Mouse (Mus musculus) liver, embryonic 16.5 days (tissue): ENCODE results near the gene Cacna1a. TPM values are rescaled to one million over a fixed set of nuclear protein-coding genes. Genes with fewer than 3 reads are reported as not detected.
"Not testable (repeated sequence)": the region's sequence is repeated elsewhere in the genome, so short reads cannot be mapped to it uniquely, and the experiment has no call there.

Experiments used
- ATAC-seq: fragments of 200-750 bp; cut with Nextera tagmentation; 2 replicates; pipeline ENCODE4 v1.8.0; 2017; ENCODE audit warnings: low read depth, mild to moderate bottlenecking, moderate number of reproducible peaks, moderate library complexity
- H3K27ac ChIP-seq: fragments of 300-500 bp; sonication (generic); 2 replicates; pipeline ENCODE4 v1.5.1; 2014; ENCODE audit warnings: mild to moderate bottlenecking, low read length
- H3K27me3 ChIP-seq: fragments of 300-500 bp; sonication (generic); 2 replicates; pipeline ENCODE4 v1.6.1; 2014; ENCODE audit warnings: low read depth, low read length, mixed read lengths; ENCODE audit not compliant: control insufficient read depth, insufficient read depth
- H3K36me3 ChIP-seq: fragments of 300-500 bp; sonication (generic); 2 replicates; pipeline ENCODE4 v1.6.1; 2014; ENCODE audit warnings: mild to moderate bottlenecking; ENCODE audit not compliant: control insufficient read depth, insufficient read depth
- H3K4me1 ChIP-seq: fragments of 300-500 bp; sonication (generic); 2 replicates; pipeline ENCODE4 v1.6.1; 2014; ENCODE audit warnings: low read depth, low read length, mixed read lengths; ENCODE audit not compliant: control insufficient read depth
- H3K4me2 ChIP-seq: fragments of 300-500 bp; sonication (generic); 2 replicates; pipeline ENCODE4 v1.6.1; 2014; ENCODE audit warnings: low read depth, low read length, mixed read lengths
- H3K4me3 ChIP-seq: fragments of 300-500 bp; sonication (generic); 2 replicates; pipeline ENCODE4 v1.5.1; 2014; ENCODE audit warnings: low read depth, mild to moderate bottlenecking, low read length
- H3K9ac ChIP-seq: fragments of 300-500 bp; sonication (generic); 2 replicates; pipeline ENCODE4 v1.6.1; 2014; ENCODE audit warnings: low read depth, low read length
- H3K9me3 ChIP-seq: fragments of 300-500 bp; sonication (generic); replicated peaks from 2 replicates; pipeline ENCODE4 v1.6.1; 2016; ENCODE audit warnings: low read length; ENCODE audit not compliant: control insufficient read depth
- WGBS: fragments of 180-500 bp; shearing (Covaris S2); extraction: QIAGEN DNeasy Blood & Tissue Kit; methylation state at CpG from one replicate; pipeline ENCODE4 v1.1.7; 2014; ENCODE audit not compliant: insufficient replicate concordance; 5-methylcytosine and 5-hydroxymethylcytosine counted together
- polyA plus RNA-seq: library from polyadenylated mRNA; unstranded; fragments of >200 nt; fragmentation: Nextera tagmentation; extraction: Ambion mirVana; gene quantifications from 2 replicates; pipeline ENCODE4 v1.2.1, GENCODE M21; 2015

Cacna1a gene
- polyA plus RNA-seq, 1 experiment from 2014 or later = 0.32 TPM

- peak; percentile 73 for ATAC-seq
- H3K9ac ChIP-seq = not testable (repeated sequence)
These were observed 282.2 kb downstream of the Cacna1a start for GRCm38 (mm10) chr8:84670295-84671006.

GRCm38 (mm10) chr8:84677305-84677704 lies 289.1 kb downstream of the Cacna1a start:
- Histone ChIP-seq H3K9ac (no peak overlapping the region), H3K4me1 (peaks cover 6% of the 10 kb centered on the region), H3K4me3 (no peak overlapping the region), H3K4me2 (no peak overlapping the region), H3K27ac (no peak overlapping the region), H3K36me3 (peaks cover 19% of the 10 kb centered on the region), H3K9me3 (no peaks in the 10 kb centered on the region), H3K27me3 (no peaks in the 10 kb centered on the region)
- ATAC-seq = peak; percentile 23
- WGBS = 83% methylated on average over 5 of the region's 5 CpGs

More at GRCm38 (mm10) chr8:84670295-84671006, 282.2 kb downstream of the Cacna1a start:
- not testable (repeated sequence) for H3K4me2 ChIP-seq, H3K4me3 ChIP-seq, H3K27me3 ChIP-seq, H3K36me3 ChIP-seq, H3K9me3 ChIP-seq
- Histone ChIP-seq H3K27ac (peak overlapping the region; percentile 53), H3K4me1 (peaks cover 13% of the 10 kb centered on the region)
- 65% methylated on average over 5 of the region's 5 CpGs for WGBS

- Histone ChIP-seq H3K9me3 (no peaks in the 10 kb centered on the region), H3K27ac (no peak overlapping the region), H3K4me2 (no peak overlapping the region), H3K9ac (no peak overlapping the region), H3K4me3 (no peak overlapping the region), H3K27me3 (no peaks in the 10 kb centered on the region), H3K36me3 (peaks cover 3% of the 10 kb centered on the region; the same call in 1 of the 2 replicates), H3K4me1 (peaks cover 30% of the 10 kb centered on the region)
- no peak for ATAC-seq
- 76% methylated on average over 2 of the region's 2 CpGs for WGBS
These were observed 293.2 kb downstream of the Cacna1a start for GRCm38 (mm10) chr8:84681476-84681875.

GRCm38 (mm10) chr8:84682257-84682656 lies 294.0 kb downstream of the Cacna1a start:
- Histone ChIP-seq H3K9me3 (no peaks in the 10 kb centered on the region), H3K4me2 (no peak overlapping the region), H3K36me3 (peaks cover 3% of the 10 kb centered on the region; the same call in 1 of the 2 replicates), H3K27me3 (no peaks in the 10 kb centered on the region), H3K9ac (no peak overlapping the region), H3K27ac (no peak overlapping the region), H3K4me1 (peaks cover 33% of the 10 kb centered on the region), H3K4me3 (no peak overlapping the region)
- 39% methylated on average over 2 of the region's 2 CpGs for WGBS
- no peak for ATAC-seq

- H3K9ac ChIP-seq = no peak overlapping the region
- H3K4me2 ChIP-seq = no peak overlapping the region
- H3K4me1 ChIP-seq = peaks cover 41% of the 10 kb centered on the region
- H3K4me3 ChIP-seq = no peak overlapping the region
- ATAC-seq = no peak
- no peak overlapping the region for H3K27ac ChIP-seq
- H3K36me3 ChIP-seq = peaks cover 3% of the 10 kb centered on the region; the same call in 1 of the 2 replicates
- no peaks in the 10 kb centered on the region for H3K27me3 ChIP-seq
- 55% methylated on average over 3 of the region's 3 CpGs for WGBS
- no peaks in the 10 kb centered on the region for H3K9me3 ChIP-seq
These were observed 296.3 kb downstream of the Cacna1a start for GRCm38 (mm10) chr8:84684537-84684936.

- no peaks in the 10 kb centered on the region for H3K27me3 ChIP-seq
- ATAC-seq = no peak
These were observed 298.2 kb downstream of the Cacna1a start, which contains the start of gene Trmt1 for GRCm38 (mm10) chr8:84686191-84687002. TSS of gene Trmt1 (plus strand) at chr8:84686307.

GRCm38 (mm10) chr8:84687003-84687704 lies 298.9 kb downstream of the Cacna1a start:
- no peaks in the 10 kb centered on the region for H3K27me3 ChIP-seq
- 1% methylated on average over 51 of the region's 62 CpGs for WGBS
- peak overlapping the region; percentile 88 for H3K4me2 ChIP-seq
- peak overlapping the region; percentile 97 for H3K4me3 ChIP-seq
- H3K27ac ChIP-seq = peak overlapping the region; percentile 92
- H3K4me1 ChIP-seq = peaks cover 48% of the 10 kb centered on the region
- no peaks in the 10 kb centered on the region for H3K9me3 ChIP-seq
- H3K36me3 ChIP-seq = peaks cover 2% of the 10 kb centered on the region; the same call in 1 of the 2 replicates
- peak; percentile 42 for ATAC-seq
- peak overlapping the region; percentile 99 for H3K9ac ChIP-seq

More at GRCm38 (mm10) chr8:84686191-84687002, 298.2 kb downstream of the Cacna1a start, which contains the start of gene Trmt1:
- Histone ChIP-seq H3K27ac (peak within 1 kb of the TSS; percentile 92), H3K36me3 (peaks cover 3% of the 10 kb centered on the region; the same call in 1 of the 2 replicates), H3K4me3 (peak within 1 kb of the TSS; percentile 97), H3K9me3 (no peaks in the 10 kb centered on the region), H3K4me2 (peak within 1 kb of the TSS; percentile 88), H3K9ac (peak within 1 kb of the TSS; percentile 99), H3K4me1 (peaks cover 50% of the 10 kb centered on the region)
- 8% methylated on average over 20 of the region's 20 CpGs for WGBS

- 0% methylated on average over 35 of the region's 37 CpGs for WGBS
- peak; percentile 85 for ATAC-seq
- H3K4me1 ChIP-seq = peaks cover 46% of the 10 kb centered on the region
These were observed 299.5 kb downstream of the Cacna1a start, which contains the start of gene Nacc1 for GRCm38 (mm10) chr8:84687705-84688100. TSS of gene Nacc1 (minus strand) at chr8:84687862.

More at GRCm38 (mm10) chr8:84687705-84688100, 299.5 kb downstream of the Cacna1a start, which contains the start of gene Nacc1:
- H3K9me3 ChIP-seq = no peaks in the 10 kb centered on the region
- H3K27me3 ChIP-seq = no peaks in the 10 kb centered on the region
- peak within 1 kb of the TSS; percentile 92 for H3K27ac ChIP-seq
- H3K4me3 ChIP-seq = peak within 1 kb of the TSS; percentile 97
- H3K4me2 ChIP-seq = peak within 1 kb of the TSS; percentile 88
- H3K9ac ChIP-seq = peak within 1 kb of the TSS; percentile 99
- 0 out of 2 replicates have a peak, but pooled peaks cover 2% of the 10 kb centered on the region for H3K36me3 ChIP-seq
